Mouse (Mus musculus): ENCODE measurements around the gene Fbxw4. TPM values are rescaled to one million over a fixed set of nuclear protein-coding genes. Genes with fewer than 3 reads are reported as not detected.

Fbxw4 gene
- polyA plus RNA-seq, 1 experiment = 15.5 TPM

GRCm38 (mm10) chr19:45607479-45607878 is 52.6 kb downstream of the Fbxw4 start:
- Histone ChIP-seq H3K9me3 (replicated peaks; ENCODE audit: control insufficient read depth, insufficient read depth, low read length, poor library complexity, severe bottlenecking) (no peaks in the 10 kb centered on the region), H3K27ac (ENCODE audit: insufficient read depth, low read length) (no peak overlapping the region), H3K9ac (ENCODE audit: low read depth, poor library complexity, severe bottlenecking) (no peak overlapping the region), H3K36me3 (ENCODE audit: control insufficient read depth, insufficient read depth, low read length, poor library complexity, severe bottlenecking) (no peaks in the 10 kb centered on the region), H3K4me1 (ENCODE audit: control insufficient read depth, insufficient read depth, low read length) (peaks cover 4% of the 10 kb centered on the region), H3K4me3 (ENCODE audit: low read depth, low read length) (no peak overlapping the region), H3K27me3 (ENCODE audit: control insufficient read depth, insufficient read depth, low read length, poor library complexity, severe bottlenecking) (no peaks in the 10 kb centered on the region)
- no peak for TF ChIP-seq CTCF (IDR thresholded peaks at IDR 0.05; ENCODE audit: low read depth, low read length)
- TF ChIP-seq POLR2A (IDR thresholded peaks at IDR 0.05; ENCODE audit: insufficient read depth, low read length) = no peak
- no peak for TF ChIP-seq EP300 (IDR thresholded peaks at IDR 0.05; ENCODE audit: insufficient read depth, low read depth, low read length)

GRCm38 (mm10) chr19:45606701-45607100 is 53.4 kb downstream of the Fbxw4 start:
- Histone ChIP-seq H3K27ac (ENCODE audit: insufficient read depth, low read length) (no peak overlapping the region), H3K4me1 (ENCODE audit: control insufficient read depth, insufficient read depth, low read length) (no peaks in the 10 kb centered on the region)

GRCm38 (mm10) chr19:45602606-45603005 is 57.5 kb downstream of the Fbxw4 start:
- no peaks in the 10 kb centered on the region for H3K27me3 ChIP-seq (ENCODE audit: control insufficient read depth, insufficient read depth, low read length, poor library complexity, severe bottlenecking)
- TF ChIP-seq POLR2A (IDR thresholded peaks at IDR 0.05; ENCODE audit: insufficient read depth, low read length) (no peak), CTCF (IDR thresholded peaks at IDR 0.05; ENCODE audit: low read depth, low read length) (no peak), EP300 (IDR thresholded peaks at IDR 0.05; ENCODE audit: insufficient read depth, low read depth, low read length) (no peak)
- H3K36me3 ChIP-seq (ENCODE audit: control insufficient read depth, insufficient read depth, low read length, poor library complexity, severe bottlenecking) = no peaks in the 10 kb centered on the region

More at GRCm38 (mm10) chr19:45606701-45607100, 53.4 kb downstream of the Fbxw4 start:
- Histone ChIP-seq H3K9me3 (replicated peaks; ENCODE audit: control insufficient read depth, insufficient read depth, low read length, poor library complexity, severe bottlenecking) (no peaks in the 10 kb centered on the region), H3K4me3 (ENCODE audit: low read depth, low read length) (no peak overlapping the region), H3K36me3 (ENCODE audit: control insufficient read depth, insufficient read depth, low read length, poor library complexity, severe bottlenecking) (no peaks in the 10 kb centered on the region), H3K9ac (ENCODE audit: low read depth, poor library complexity, severe bottlenecking) (no peak overlapping the region), H3K27me3 (ENCODE audit: control insufficient read depth, insufficient read depth, low read length, poor library complexity, severe bottlenecking) (no peaks in the 10 kb centered on the region)
- TF ChIP-seq POLR2A (IDR thresholded peaks at IDR 0.05; ENCODE audit: insufficient read depth, low read length) = no peak
- no peak for TF ChIP-seq EP300 (IDR thresholded peaks at IDR 0.05; ENCODE audit: insufficient read depth, low read depth, low read length)

GRCm38 (mm10) chr19:45597106-45597505 is 63.0 kb downstream of the Fbxw4 start:
- Histone ChIP-seq H3K9me3 (replicated peaks; ENCODE audit: control insufficient read depth, insufficient read depth, low read length, poor library complexity, severe bottlenecking) (no peaks in the 10 kb centered on the region), H3K36me3 (ENCODE audit: control insufficient read depth, insufficient read depth, low read length, poor library complexity, severe bottlenecking) (no peaks in the 10 kb centered on the region), H3K4me3 (ENCODE audit: low read depth, low read length) (no peak overlapping the region), H3K9ac (ENCODE audit: low read depth, poor library complexity, severe bottlenecking) (no peak overlapping the region), H3K27me3 (ENCODE audit: control insufficient read depth, insufficient read depth, low read length, poor library complexity, severe bottlenecking) (no peaks in the 10 kb centered on the region), H3K27ac (ENCODE audit: insufficient read depth, low read length) (no peak overlapping the region), H3K4me1 (ENCODE audit: control insufficient read depth, insufficient read depth, low read length) (no peaks in the 10 kb centered on the region)
- TF ChIP-seq POLR2A (IDR thresholded peaks at IDR 0.05; ENCODE audit: insufficient read depth, low read length) (no peak), CTCF (IDR thresholded peaks at IDR 0.05; ENCODE audit: low read depth, low read length) (no peak), EP300 (IDR thresholded peaks at IDR 0.05; ENCODE audit: insufficient read depth, low read depth, low read length) (no peak)

More at GRCm38 (mm10) chr19:45602606-45603005, 57.5 kb downstream of the Fbxw4 start:
- no peaks in the 10 kb centered on the region for H3K9me3 ChIP-seq (replicated peaks; ENCODE audit: control insufficient read depth, insufficient read depth, low read length, poor library complexity, severe bottlenecking)
- H3K27ac ChIP-seq (ENCODE audit: insufficient read depth, low read length) = no peak overlapping the region
- H3K9ac ChIP-seq (ENCODE audit: low read depth, poor library complexity, severe bottlenecking) = no peak overlapping the region
- no peak overlapping the region for H3K4me3 ChIP-seq (ENCODE audit: low read depth, low read length)
- H3K4me1 ChIP-seq (ENCODE audit: control insufficient read depth, insufficient read depth, low read length) = no peaks in the 10 kb centered on the region

GRCm38 (mm10) chr19:45596434-45596833 is 63.7 kb downstream of the Fbxw4 start:
- TF ChIP-seq EP300 (IDR thresholded peaks at IDR 0.05; ENCODE audit: insufficient read depth, low read depth, low read length) (no peak), CTCF (IDR thresholded peaks at IDR 0.05; ENCODE audit: low read depth, low read length) (no peak), POLR2A (IDR thresholded peaks at IDR 0.05; ENCODE audit: insufficient read depth, low read length) (no peak)
- H3K4me3 ChIP-seq (ENCODE audit: low read depth, low read length) = no peak overlapping the region
- no peaks in the 10 kb centered on the region for H3K36me3 ChIP-seq (ENCODE audit: control insufficient read depth, insufficient read depth, low read length, poor library complexity, severe bottlenecking)
- no peaks in the 10 kb centered on the region for H3K9me3 ChIP-seq (replicated peaks; ENCODE audit: control insufficient read depth, insufficient read depth, low read length, poor library complexity, severe bottlenecking)
- H3K27me3 ChIP-seq (ENCODE audit: control insufficient read depth, insufficient read depth, low read length, poor library complexity, severe bottlenecking) = no peaks in the 10 kb centered on the region
- H3K27ac ChIP-seq (ENCODE audit: insufficient read depth, low read length) = no peak overlapping the region
- H3K4me1 ChIP-seq (ENCODE audit: control insufficient read depth, insufficient read depth, low read length) = no peaks in the 10 kb centered on the region
- no peak overlapping the region for H3K9ac ChIP-seq (ENCODE audit: low read depth, poor library complexity, severe bottlenecking)

- Histone ChIP-seq H3K36me3 (ENCODE audit: control insufficient read depth, insufficient read depth, low read length, poor library complexity, severe bottlenecking) (no peaks in the 10 kb centered on the region), H3K27ac (ENCODE audit: insufficient read depth, low read length) (no peak overlapping the region), H3K27me3 (ENCODE audit: control insufficient read depth, insufficient read depth, low read length, poor library complexity, severe bottlenecking) (no peaks in the 10 kb centered on the region), H3K9me3 (replicated peaks; ENCODE audit: control insufficient read depth, insufficient read depth, low read length, poor library complexity, severe bottlenecking) (no peaks in the 10 kb centered on the region), H3K4me3 (ENCODE audit: low read depth, low read length) (no peak overlapping the region), H3K4me1 (ENCODE audit: control insufficient read depth, insufficient read depth, low read length) (no peaks in the 10 kb centered on the region), H3K9ac (ENCODE audit: low read depth, poor library complexity, severe bottlenecking) (no peak overlapping the region)
- no peak for TF ChIP-seq POLR2A (IDR thresholded peaks at IDR 0.05; ENCODE audit: insufficient read depth, low read length)
- no peak for TF ChIP-seq EP300 (IDR thresholded peaks at IDR 0.05; ENCODE audit: insufficient read depth, low read depth, low read length)
- no peak for TF ChIP-seq CTCF (IDR thresholded peaks at IDR 0.05; ENCODE audit: low read depth, low read length)
Observed at GRCm38 (mm10) chr19:45596019-45596418, 64.1 kb downstream of the Fbxw4 start.
